Mouse (Mus musculus) right cerebral cortex, postnatal 4 days (tissue): Measurements from ENCODE around the gene Ppp1r11.

Source experiments
- DNase-seq: peaks from one replicate; pipeline ENCODE4 v3.0.0-alpha.2; 2022

The Ppp1r11 gene

DNA sequence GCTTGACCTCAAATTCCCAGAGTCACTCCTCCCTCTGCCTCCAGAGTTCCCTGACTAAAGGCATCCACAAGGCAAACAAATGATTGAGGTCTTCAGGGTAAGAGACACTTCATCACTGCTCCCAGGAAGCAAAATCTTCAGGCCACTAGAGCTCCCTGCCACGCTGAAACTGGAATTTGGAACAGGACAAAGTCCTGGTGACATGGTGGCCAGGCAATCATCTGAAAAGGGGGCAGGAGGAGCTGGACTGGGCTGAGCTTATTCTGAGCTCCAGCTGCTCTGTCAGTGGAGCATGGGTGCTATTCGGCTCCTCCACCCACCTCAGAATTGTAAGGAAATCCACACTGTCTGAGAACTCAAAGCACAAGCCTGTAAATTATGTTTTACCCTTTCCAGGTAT, 39.5 kb downstream of the Ppp1r11 start:
- no peak for DNase-seq

GRCm38 (mm10) chr17:36909802-36910201, 41.7 kb downstream of the Ppp1r11 start:
- no peak for DNase-seq

DNA sequence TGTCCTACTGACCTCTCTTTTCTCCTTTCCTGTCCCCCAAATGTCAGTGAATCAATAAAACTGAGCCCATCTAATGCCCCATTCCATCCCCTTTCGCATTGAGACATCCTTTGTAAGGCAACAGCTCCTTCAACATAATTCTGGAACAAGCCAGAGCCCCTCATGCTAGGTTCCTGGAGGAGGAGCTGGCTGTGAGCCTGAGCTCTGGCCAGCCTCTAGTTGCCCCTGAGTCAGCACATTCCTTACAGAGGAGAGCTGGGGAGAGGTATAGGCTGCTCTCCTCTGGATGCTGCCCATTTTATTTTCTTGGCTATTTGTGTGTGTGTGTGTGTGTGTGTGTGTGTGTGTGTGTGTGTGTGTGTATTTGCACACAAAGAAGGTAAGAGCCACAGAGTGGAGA, 43.3 kb downstream of the Ppp1r11 start:
- DNase-seq: no peak

- no peak for DNase-seq
Observed at GRCm38 (mm10) chr17:36903651-36904050, 47.9 kb downstream of the Ppp1r11 start.

DNA sequence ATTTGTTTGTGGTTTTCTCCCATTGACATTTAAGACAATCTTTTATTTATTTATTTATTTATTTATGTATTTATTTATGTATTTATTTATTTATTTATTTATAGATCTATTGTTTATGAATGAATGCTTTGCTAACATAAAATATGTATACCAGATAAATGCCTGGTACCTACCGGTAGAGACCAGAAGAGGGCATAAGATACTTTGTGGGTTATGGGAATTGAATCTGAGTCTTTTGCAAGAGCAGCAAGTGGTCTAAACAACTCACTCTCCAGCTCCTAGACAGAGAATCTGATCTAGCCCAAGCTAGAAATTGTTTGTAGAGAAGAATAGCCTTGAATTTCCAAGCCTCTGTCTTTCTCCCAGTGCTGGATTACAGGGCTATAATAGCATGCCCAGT, 50.9 kb downstream of the Ppp1r11 start:
- no peak for DNase-seq

- no peak for DNase-seq
Observed at GRCm38 (mm10) chr17:36900001-36900400, 51.5 kb downstream of the Ppp1r11 start.

GRCm38 (mm10) chr17:36899376-36899775, 52.2 kb downstream of the Ppp1r11 start:
- DNase-seq: no peak
